Mouse (Mus musculus) c-Kit-positive CD71-positive TER-119-positive erythroid progenitor cells, embryonic 14.5 days (primary cell): ENCODE results near the gene Mta3.

Experiments used
- DNase-seq: peaks from one replicate; pipeline ENCODE4 v3.0.0-alpha.2; 2013; ENCODE audit warnings: low spot score

The Mta3 gene

GRCm38 (mm10) chr17:83759547-83759946 lies 53.6 kb downstream of the Mta3 start:
- no peak for DNase-seq

- DNase-seq, result no peak
Measured at GRCm38 (mm10) chr17:83764538-83764937, 58.6 kb downstream of the Mta3 start.

DNA sequence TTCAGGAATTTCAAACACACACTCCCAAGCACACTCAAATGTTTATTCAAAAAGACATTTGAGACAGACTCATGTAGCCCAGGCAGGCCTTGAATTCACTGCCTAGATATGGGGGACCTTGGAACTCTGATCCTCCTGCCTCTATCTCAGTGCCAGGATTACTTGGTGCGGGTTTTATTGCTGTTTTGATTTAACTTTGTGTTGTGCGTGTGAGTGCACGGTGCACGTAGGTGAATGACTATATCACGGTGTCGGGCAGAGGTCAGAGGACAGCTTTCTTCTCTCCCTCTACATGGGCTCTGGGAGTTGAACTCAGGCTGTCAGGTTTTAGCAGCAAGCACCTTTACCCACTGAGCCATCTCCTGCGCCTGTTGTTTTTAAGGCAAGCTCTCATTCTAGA lies 61.1 kb downstream of the Mta3 start:
- DNase-seq, result no peak

GRCm38 (mm10) chr17:83768309-83768708 lies 62.3 kb downstream of the Mta3 start:
- peak; percentile 48 for DNase-seq

- no peak for DNase-seq
Measured at GRCm38 (mm10) chr17:83770371-83770770, 64.4 kb downstream of the Mta3 start.

DNA sequence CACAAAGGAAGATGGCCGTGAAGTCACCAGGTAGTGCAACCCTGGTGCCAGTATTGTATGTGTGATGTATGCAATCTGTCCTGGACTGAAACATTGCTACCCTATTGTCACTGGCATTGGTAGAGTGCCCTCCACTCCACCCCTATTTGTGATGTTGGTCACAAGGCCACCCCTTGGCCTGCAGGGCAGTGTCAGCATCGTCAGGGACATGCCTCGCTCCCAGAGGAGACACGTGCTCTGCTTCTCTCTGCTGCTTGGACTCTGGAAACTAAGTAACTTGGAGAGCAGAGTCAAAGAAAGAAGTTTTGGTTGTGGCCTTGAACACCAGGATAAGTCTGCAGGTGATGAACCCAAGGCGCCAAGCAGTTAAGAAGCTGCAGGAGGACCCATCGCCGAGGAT lies 65.0 kb downstream of the Mta3 start:
- DNase-seq, result no peak

- DNase-seq, result no peak
Measured at GRCm38 (mm10) chr17:83772110-83772509, 66.1 kb downstream of the Mta3 start.

DNA sequence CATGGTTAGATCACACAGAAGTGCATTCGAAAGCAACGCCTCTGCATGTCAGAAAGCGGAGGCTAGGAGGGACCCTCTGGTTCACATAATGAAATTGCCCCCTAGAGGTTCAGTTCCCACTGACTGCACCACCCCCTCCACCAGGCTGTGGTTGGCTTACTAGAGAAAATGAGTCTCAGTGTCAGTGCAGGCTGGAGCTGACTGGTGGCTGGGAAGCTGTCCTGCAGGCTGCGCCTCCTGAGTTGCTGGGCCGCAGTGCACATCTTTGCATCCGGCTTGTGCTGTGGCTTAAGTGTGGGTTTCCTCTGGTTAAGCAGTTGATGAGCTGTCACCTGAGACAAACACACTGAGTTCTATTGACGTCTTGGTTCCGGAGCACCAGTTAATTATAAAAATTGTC lies 66.7 kb downstream of the Mta3 start:
- no peak for DNase-seq

- no peak for DNase-seq
Measured at GRCm38 (mm10) chr17:83776965-83777364, 71.0 kb downstream of the Mta3 start.

- no peak for DNase-seq
Measured at GRCm38 (mm10) chr17:83777462-83778051, 71.6 kb downstream of the Mta3 start.

DNA sequence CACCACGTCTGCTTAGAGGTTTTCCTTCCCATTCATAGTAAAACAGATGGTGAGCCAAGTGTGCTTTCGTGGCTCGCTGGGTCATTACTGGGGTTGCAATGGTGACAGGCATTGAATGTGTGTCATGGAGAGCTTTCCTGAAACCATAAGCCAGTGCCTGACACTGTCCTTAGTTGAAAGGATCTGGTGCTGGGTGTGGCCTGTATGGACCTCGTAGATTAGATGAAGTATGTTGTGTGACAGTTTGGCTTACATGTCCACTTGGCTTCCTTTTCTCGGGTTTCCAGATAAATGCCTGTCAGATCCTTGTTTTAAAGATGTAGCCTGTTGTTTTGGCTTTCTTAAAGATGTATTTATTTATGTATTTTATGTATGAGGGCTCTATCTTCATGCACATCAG lies 74.3 kb downstream of the Mta3 start:
- DNase-seq, result peak; percentile 65

- DNase-seq, result no peak
Measured at GRCm38 (mm10) chr17:83782740-83783139, 76.8 kb downstream of the Mta3 start.

DNA sequence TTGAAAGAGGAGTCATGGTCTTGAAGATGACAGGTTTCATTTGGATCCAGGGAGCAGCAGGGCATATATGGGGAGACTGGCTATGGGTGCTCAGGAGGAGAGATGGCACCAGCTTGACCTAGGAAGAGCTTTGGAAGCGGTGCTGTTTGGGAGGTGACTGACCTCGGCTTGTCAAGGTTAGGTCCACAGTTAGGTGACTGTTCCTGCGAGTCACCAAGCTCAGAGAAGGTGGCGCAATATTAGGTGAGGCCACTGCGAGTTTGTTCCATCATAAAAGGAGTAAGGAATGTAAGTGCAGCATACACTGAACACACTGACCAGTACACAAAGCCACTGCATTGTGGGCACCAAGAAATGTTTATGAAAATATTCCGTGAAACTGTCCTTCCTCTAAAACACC lies 80.5 kb downstream of the Mta3 start:
- no peak for DNase-seq

- no peak for DNase-seq
Measured at GRCm38 (mm10) chr17:83790158-83790557, 84.2 kb downstream of the Mta3 start.

DNA sequence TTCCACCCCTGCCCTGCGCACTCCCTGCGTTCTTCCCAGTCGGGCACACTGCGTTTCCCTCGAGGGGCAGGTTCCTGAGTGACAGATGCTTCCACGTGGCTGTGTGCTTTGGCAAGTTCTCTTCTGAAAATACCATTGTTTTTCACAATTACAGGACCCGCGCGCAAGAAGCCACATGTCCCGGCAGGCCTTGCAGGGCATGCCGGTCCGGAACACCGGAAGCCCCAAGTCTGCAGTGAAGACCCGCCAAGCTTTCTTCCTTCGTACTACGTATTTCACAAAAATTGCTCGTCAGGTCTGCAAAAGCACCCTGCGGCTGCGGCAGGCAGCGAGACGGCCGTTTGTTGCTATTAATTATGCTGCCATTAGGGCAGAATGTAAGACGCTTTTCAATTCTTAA lies 86.4 kb downstream of the Mta3 start:
- no peak for DNase-seq

- no peak for DNase-seq
Measured at GRCm38 (mm10) chr17:83795121-83795520, 89.2 kb downstream of the Mta3 start.

DNA sequence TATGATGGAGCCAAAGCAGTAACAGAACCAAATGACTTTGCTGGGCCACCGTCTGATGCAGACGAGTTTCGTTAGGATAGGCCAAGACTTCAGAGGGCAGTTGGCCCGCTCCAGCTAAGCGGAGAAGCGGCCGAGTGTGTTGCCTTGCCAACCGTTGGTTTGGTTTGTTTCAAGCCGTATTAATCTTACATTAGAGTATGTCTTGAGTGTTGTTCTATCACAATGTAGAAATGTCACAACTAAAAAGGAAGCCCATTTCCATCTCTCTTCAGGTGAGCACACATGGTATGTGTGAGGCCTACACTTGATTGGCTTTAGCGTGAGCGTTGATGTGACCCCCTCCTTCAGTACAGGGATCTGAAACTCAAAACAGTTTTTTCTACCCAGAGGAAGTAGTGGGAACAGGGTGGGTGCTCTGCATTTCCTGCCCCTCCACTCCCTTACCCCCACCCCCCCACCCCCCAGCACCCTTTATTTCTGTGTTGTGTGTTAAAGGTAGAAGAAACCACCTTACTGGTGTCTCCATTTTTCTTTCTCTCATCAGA lies 93.6 kb downstream of the Mta3 start:
- DNase-seq, result no peak

GRCm38 (mm10) chr17:83803987-83804386 lies 98.0 kb downstream of the Mta3 start:
- no peak for DNase-seq

GRCm38 (mm10) chr17:83805078-83805477 lies 99.1 kb downstream of the Mta3 start:
- no peak for DNase-seq

- DNase-seq, result no peak
Measured at GRCm38 (mm10) chr17:83807345-83807744, 101.4 kb downstream of the Mta3 start.

GRCm38 (mm10) chr17:83807778-83808398 lies 101.9 kb downstream of the Mta3 start:
- DNase-seq, result peak; percentile 88

- no peak for DNase-seq
Measured at GRCm38 (mm10) chr17:83808476-83809098, 102.6 kb downstream of the Mta3 start.

DNA sequence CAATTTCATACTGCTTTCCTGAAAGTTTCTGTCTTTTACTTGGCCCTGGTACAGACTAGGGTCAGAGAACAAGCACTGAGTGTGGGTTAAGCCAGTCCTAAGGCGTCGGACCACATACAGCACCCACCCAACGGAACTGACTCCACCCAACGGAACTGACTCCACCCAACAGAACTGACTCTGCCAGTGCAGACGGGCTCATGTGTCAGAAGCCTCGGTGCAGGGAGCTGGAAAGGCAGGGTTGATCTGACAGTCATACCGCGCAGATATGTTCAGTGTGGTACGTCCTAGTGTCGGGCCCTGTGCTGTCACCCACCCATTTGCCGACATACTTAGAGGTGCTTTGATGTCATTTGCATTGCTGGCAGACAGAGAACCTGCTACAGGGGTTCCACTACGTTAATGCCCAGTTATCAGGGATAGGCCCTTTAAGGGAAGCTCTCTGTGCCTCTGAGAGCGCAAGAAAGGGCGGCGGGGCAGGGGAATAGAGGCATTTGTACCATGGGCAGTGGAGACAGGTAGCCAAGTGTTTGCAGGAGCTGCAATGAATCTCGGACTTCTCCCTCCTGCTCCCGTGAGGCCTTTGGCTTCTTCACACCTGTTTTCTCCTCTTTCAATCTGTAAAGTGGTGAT lies 103.3 kb downstream of the Mta3 start:
- peak; percentile 88 for DNase-seq
